Mouse (Mus musculus): ENCODE measurements around the gene Cyp27a1. TPM values are rescaled to one million over a fixed set of nuclear protein-coding genes. Genes with fewer than 3 reads are reported as not detected.

Gene Cyp27a1
- polyA plus RNA-seq, 1 experiment: 165 TPM

DNA sequence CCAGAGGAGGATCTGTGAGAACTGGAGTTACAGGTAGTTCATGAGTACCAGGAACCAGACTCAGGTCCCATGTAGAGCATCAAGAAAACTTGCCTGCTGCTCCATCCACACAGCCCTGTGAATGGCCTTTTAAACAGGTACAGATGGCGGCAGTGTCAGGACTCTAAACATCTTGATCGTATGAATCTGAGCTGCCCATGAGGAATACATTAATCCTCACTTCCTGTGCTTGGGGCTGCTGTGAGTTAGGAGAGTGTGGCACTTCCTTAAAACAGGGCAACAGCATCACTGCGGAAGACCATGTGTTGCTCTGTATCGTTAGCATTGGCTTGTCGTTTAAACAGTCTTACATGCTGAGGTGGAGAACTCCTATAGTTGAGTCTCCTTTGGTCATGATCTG lies 2.1 kb downstream of the Cyp27a1 start:
- Histone ChIP-seq H3K27ac (ENCODE audit: insufficient read depth, low read depth, low read length) (peak overlapping the region; percentile 100), H3K4me1 (ENCODE audit: control insufficient read depth, insufficient read depth, low read length) (peaks cover 18% of the 10 kb centered on the region), H3K4me3 (ENCODE audit: insufficient read depth, low read length) (peak overlapping the region; percentile 89)
- no peak for TF ChIP-seq CTCF (IDR thresholded peaks at IDR 0.05; ENCODE audit: low read depth, low read length)
- no peak for TF ChIP-seq POLR2A (IDR thresholded peaks at IDR 0.05; ENCODE audit: borderline replicate concordance, low read depth, low read length)

DNA sequence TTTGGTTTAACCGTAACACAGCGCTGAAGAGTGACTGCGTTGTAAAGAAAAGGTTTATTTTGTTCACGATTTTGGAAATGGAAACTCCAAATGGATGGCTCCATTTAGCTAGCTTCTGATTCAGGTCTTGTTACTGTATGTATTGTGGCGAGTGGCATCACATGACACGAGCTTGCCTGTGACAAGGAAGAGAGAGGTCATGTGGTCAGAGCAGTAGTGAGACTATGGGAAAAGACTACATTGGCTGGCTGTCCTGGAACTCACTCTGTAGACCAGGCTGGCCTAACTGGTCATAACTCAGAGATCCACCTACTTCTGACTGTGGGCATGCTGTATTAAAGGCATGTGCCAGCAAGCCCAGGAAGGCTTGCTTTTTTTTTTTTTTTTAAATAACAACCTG lies 2.5 kb downstream of the Cyp27a1 start:
- TF ChIP-seq CTCF (IDR thresholded peaks at IDR 0.05; ENCODE audit: low read depth, low read length) (no peak), POLR2A (IDR thresholded peaks at IDR 0.05; ENCODE audit: borderline replicate concordance, low read depth, low read length) (no peak)
- peak overlapping the region; percentile 89 for H3K4me3 ChIP-seq (ENCODE audit: insufficient read depth, low read length)
- peaks cover 22% of the 10 kb centered on the region for H3K4me1 ChIP-seq (ENCODE audit: control insufficient read depth, insufficient read depth, low read length)
- peak overlapping the region; percentile 100 for H3K27ac ChIP-seq (ENCODE audit: insufficient read depth, low read depth, low read length)

DNA sequence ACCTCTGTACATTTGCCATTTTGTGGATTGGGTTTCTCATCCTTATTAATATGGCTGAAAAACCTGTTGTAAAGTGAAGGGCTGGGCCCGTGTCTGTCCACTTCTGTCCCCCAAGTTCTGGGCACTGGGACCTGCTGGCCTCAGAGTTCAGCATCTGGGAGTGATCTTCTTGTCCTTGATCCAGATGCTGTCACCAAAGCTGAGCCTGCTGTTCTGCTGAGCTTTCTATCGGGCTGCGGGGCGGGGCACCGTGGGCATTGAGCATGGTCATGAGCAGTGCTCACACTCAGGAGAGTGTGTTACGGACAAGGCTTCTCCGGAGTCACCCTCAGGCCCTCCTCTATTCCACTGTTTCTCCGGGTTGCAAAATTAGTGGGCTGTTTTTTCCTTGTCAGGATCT lies 4.7 kb downstream of the Cyp27a1 start:
- TF ChIP-seq CTCF (IDR thresholded peaks at IDR 0.05; ENCODE audit: low read depth, low read length): no peak
- no peak overlapping the region for H3K27ac ChIP-seq (ENCODE audit: insufficient read depth, low read depth, low read length)
- H3K4me1 ChIP-seq (ENCODE audit: control insufficient read depth, insufficient read depth, low read length): peaks cover 19% of the 10 kb centered on the region
- H3K4me3 ChIP-seq (ENCODE audit: insufficient read depth, low read length): no peak overlapping the region

DNA sequence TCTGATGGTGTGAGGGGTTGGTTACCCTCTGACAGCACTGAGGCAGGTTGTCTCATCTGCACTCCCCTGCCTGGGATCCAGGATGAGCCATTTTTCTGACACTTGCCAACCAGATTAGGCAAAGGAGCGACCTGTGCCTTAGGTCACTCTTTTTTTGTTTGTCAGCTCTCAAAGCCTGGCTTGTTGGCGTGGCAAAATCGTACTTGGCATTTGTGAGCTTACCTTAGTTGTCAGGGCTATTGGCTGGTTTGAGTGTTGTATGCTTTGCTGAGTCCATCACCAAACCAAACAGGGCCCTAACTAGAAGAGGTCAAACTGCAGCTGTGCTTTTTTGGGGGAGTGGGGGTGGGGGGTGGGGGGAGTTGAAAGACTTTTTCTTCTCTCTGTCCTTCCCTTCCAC lies 5.9 kb downstream of the Cyp27a1 start:
- H3K4me3 ChIP-seq (ENCODE audit: insufficient read depth, low read length): no peak overlapping the region
- H3K4me1 ChIP-seq (ENCODE audit: control insufficient read depth, insufficient read depth, low read length): peaks cover 19% of the 10 kb centered on the region
- TF ChIP-seq POLR2A (IDR thresholded peaks at IDR 0.05; ENCODE audit: borderline replicate concordance, low read depth, low read length): no peak
- no peak overlapping the region for H3K27ac ChIP-seq (ENCODE audit: insufficient read depth, low read depth, low read length)

DNA sequence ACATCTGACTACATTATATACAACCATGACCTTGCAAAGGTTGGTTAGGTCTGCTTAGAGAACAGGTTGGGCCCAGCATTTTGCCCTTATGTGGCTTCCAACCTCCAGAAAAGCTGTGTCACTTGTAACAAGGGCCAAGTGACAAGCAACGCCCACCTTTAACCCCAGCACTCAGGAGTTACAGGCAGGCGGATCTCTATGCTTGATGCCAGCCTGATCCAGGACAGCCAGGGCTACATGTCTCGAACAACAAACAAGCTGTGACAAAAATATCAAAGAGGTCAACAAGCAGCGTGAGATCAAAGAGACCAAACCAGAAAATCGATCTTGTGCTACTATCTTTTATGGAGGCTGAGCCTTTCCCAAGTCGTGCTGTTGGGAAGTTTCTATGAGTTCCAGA lies 8.3 kb downstream of the Cyp27a1 start:
- TF ChIP-seq POLR2A (IDR thresholded peaks at IDR 0.05; ENCODE audit: borderline replicate concordance, low read depth, low read length): no peak
- TF ChIP-seq CTCF (IDR thresholded peaks at IDR 0.05; ENCODE audit: low read depth, low read length): no peak
- Histone ChIP-seq H3K27ac (ENCODE audit: insufficient read depth, low read depth, low read length) (no peak overlapping the region), H3K4me3 (ENCODE audit: insufficient read depth, low read length) (no peak overlapping the region), H3K4me1 (ENCODE audit: control insufficient read depth, insufficient read depth, low read length) (peaks cover 16% of the 10 kb centered on the region)

DNA sequence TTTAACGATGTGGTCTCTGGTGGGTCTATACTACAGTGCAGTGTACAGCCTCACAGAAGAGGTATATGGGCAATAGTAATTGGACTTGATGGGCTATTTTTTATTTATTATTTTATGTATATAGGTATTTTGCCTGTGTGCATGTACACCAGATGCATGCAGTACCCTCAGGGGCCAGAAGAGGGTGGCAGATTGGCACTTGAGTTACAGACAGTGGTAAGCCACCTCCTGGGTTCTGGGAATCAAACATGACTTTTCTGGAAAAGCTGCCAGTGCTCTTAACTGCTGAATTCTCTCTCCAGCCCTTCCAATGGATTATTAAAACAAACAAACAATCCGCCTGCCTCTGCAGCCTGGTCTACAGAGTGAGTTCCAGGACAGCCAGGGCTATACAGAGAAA lies 10.4 kb downstream of the Cyp27a1 start:
- Histone ChIP-seq H3K4me3 (ENCODE audit: insufficient read depth, low read length) (no peak overlapping the region), H3K4me1 (ENCODE audit: control insufficient read depth, insufficient read depth, low read length) (peaks cover 24% of the 10 kb centered on the region), H3K27ac (ENCODE audit: insufficient read depth, low read depth, low read length) (no peak overlapping the region)
- no peak for TF ChIP-seq CTCF (IDR thresholded peaks at IDR 0.05; ENCODE audit: low read depth, low read length)
- no peak for TF ChIP-seq POLR2A (IDR thresholded peaks at IDR 0.05; ENCODE audit: borderline replicate concordance, low read depth, low read length)

DNA sequence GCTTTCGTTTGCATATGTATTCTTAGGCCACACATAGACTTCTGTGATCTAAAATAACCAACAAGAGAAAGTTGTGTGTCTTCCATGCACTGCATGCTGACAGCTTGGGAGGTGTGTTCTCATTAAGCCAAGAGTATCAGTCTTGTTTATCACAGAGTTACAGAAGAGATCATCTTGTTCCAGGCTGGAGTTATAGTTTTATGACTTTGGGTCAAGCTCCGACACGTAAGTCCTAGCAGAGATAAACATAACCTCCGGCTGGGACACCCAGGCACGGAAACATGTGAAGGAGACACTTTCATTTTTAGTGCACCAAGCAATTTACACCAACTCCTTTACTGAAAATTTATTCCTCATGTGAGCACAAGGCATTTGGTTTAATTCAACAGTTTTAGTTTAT lies 12.7 kb downstream of the Cyp27a1 start:
- Histone ChIP-seq H3K4me3 (ENCODE audit: insufficient read depth, low read length) (no peak overlapping the region), H3K4me1 (ENCODE audit: control insufficient read depth, insufficient read depth, low read length) (peaks cover 20% of the 10 kb centered on the region), H3K27ac (ENCODE audit: insufficient read depth, low read depth, low read length) (no peak overlapping the region)
- TF ChIP-seq CTCF (IDR thresholded peaks at IDR 0.05; ENCODE audit: low read depth, low read length) (no peak), POLR2A (IDR thresholded peaks at IDR 0.05; ENCODE audit: borderline replicate concordance, low read depth, low read length) (no peak)

DNA sequence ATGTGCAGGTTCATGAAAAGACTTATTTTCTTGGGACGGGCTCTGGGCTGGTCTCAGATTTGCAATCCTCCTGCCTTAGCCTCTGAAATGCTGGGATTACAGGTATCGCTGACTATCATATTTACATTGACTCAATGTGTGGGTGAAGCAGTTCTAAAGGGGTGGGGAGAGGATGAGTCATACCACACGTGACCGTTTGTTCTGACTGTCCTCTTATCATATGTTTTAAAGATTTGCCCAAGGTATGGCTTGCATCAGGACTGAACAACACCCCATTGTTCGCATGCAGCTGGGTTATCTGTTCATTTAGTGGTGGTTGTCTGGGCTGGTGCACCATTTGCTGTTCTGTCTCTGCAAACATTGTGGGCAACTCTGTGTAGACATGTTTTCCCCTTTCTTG lies 13.3 kb downstream of the Cyp27a1 start:
- TF ChIP-seq POLR2A (IDR thresholded peaks at IDR 0.05; ENCODE audit: borderline replicate concordance, low read depth, low read length) (no peak), CTCF (IDR thresholded peaks at IDR 0.05; ENCODE audit: low read depth, low read length) (no peak)
- H3K4me1 ChIP-seq (ENCODE audit: control insufficient read depth, insufficient read depth, low read length): peaks cover 18% of the 10 kb centered on the region
- H3K4me3 ChIP-seq (ENCODE audit: insufficient read depth, low read length): no peak overlapping the region
- no peak overlapping the region for H3K27ac ChIP-seq (ENCODE audit: insufficient read depth, low read depth, low read length)

DNA sequence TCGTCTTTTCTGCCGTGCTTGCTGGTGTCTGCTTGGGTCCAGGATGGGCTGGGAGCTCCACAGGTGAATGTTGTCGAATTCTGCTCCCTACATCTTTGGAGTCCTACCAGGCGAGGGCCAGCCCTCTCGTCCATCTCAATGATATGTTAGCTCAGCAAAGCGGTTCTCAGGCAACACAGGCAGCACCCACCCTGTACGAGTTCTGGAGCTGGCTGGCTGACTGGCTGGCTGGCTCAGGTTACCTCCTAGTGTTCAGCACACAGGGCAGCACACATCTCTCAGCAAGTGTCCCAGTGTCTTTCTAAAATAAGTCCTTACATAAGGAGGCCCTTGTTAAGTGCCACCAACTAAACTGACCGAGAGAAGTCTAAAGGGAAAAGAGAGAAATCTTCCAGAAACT lies 15.1 kb downstream of the Cyp27a1 start:
- no peak overlapping the region for H3K27ac ChIP-seq (ENCODE audit: insufficient read depth, low read depth, low read length)

DNA sequence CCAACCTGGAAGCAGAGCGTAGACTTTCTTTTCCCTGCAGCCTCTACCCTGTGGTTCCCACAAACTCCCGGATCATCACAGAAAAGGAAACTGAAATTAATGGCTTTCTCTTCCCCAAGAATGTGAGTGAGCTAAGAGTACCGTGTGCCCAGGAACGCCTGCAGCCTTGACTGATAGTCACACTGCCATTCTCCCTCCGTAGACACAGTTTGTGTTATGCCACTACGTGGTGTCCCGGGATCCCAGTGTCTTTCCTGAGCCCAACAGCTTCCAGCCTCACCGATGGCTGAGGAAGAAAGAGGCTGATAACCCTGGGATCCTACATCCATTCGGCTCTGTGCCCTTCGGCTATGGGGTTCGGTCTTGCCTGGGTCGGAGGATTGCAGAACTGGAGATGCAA lies 23.6 kb downstream of the Cyp27a1 start:
- TF ChIP-seq POLR2A (IDR thresholded peaks at IDR 0.05; ENCODE audit: borderline replicate concordance, low read depth, low read length): no peak
- TF ChIP-seq CTCF (IDR thresholded peaks at IDR 0.05; ENCODE audit: low read depth, low read length): no peak
- H3K4me1 ChIP-seq (ENCODE audit: control insufficient read depth, insufficient read depth, low read length): no peaks in the 10 kb centered on the region
- H3K27ac ChIP-seq (ENCODE audit: insufficient read depth, low read depth, low read length): no peak overlapping the region
- H3K4me3 ChIP-seq (ENCODE audit: insufficient read depth, low read length): no peak overlapping the region

More for the DNA sequence above, 15.1 kb downstream of the Cyp27a1 start:
- TF ChIP-seq CTCF (IDR thresholded peaks at IDR 0.05; ENCODE audit: low read depth, low read length): no peak
- TF ChIP-seq POLR2A (IDR thresholded peaks at IDR 0.05; ENCODE audit: borderline replicate concordance, low read depth, low read length): no peak
- Histone ChIP-seq H3K4me1 (ENCODE audit: control insufficient read depth, insufficient read depth, low read length) (peaks cover 18% of the 10 kb centered on the region), H3K4me3 (ENCODE audit: insufficient read depth, low read length) (no peak overlapping the region)

DNA sequence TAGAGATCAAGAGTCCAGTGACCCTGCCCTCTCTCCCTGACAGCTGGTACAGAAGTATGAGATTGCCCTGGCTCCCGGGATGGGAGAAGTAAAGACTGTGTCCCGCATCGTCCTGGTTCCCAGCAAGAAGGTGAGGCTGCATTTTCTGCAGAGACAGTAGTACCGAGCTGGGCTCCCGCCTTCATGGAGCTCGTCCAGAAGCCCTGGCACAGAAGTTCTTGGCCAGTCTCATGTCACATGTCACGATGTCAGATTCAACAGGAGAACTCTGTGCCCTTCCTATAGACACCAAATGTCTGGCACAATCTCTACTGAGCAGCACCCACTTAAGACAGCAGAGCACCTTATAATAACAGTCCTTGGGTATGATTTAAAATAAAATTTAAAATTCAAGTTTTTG lies 24.1 kb downstream of the Cyp27a1 start:
- H3K4me3 ChIP-seq (ENCODE audit: insufficient read depth, low read length): no peak overlapping the region
- H3K27ac ChIP-seq (ENCODE audit: insufficient read depth, low read depth, low read length): no peak overlapping the region
- H3K4me1 ChIP-seq (ENCODE audit: control insufficient read depth, insufficient read depth, low read length): no peaks in the 10 kb centered on the region
- no peak for TF ChIP-seq POLR2A (IDR thresholded peaks at IDR 0.05; ENCODE audit: borderline replicate concordance, low read depth, low read length)
- no peak for TF ChIP-seq CTCF (IDR thresholded peaks at IDR 0.05; ENCODE audit: low read depth, low read length)
